Mouse (Mus musculus): ENCODE data around the gene Hcn2. TPM values are rescaled to one million over a fixed set of nuclear protein-coding genes. Genes with fewer than 3 reads are reported as not detected.
"Not testable (repeated sequence)": the region's sequence is repeated elsewhere in the genome, so short reads cannot be mapped to it uniquely, and the experiment has no call there.

Hcn2 gene
- polyA plus RNA-seq, 2 experiments, result 0.09 TPM; not detected in 1

DNA sequence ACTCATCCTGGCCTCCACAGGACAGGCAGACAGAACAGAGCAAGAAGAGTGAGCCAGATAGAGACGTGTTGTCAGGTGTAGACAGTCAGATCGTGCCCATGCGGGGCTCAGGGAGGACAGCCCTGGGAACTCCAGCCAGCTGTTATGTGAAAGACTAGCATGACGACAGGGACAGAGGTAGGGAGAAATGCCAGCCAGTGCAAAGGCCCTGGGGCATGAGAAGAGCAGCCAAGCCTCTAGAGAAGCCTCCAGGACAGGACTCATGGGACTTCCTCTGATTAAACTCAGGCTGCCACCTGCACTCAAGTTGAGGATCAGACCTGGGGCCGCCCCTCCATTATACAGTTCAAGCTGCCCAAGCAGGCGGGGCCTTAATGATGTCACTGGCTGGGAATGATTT, 32.1 kb downstream of the Hcn2 start:
- H3K27me3 ChIP-seq (ENCODE audit: control insufficient read depth, insufficient read depth, low read length), result no peaks in the 10 kb centered on the region
- H3K4me3 ChIP-seq (ENCODE audit: insufficient read depth in 1 of 2, low read depth in 2 of 2, low read length in 2 of 2), result no peak overlapping the region
- TF ChIP-seq CTCF (IDR thresholded peaks at IDR 0.05; ENCODE audit: low read depth) (no peak), EP300 (IDR thresholded peaks at IDR 0.05; ENCODE audit: low read depth) (no peak)
- H3K4me1 ChIP-seq (replicated peaks; ENCODE audit: control insufficient read depth in 2 of 2, insufficient read depth in 2 of 2, low read length in 1 of 2), result peaks cover 11 to 12% of the 10 kb centered on the region in 2 experiments
- no peak overlapping the region for H3K27ac ChIP-seq
- no peak overlapping the region for H3K4me2 ChIP-seq (ENCODE audit: low read depth)
- ATAC-seq (ENCODE audit: insufficient read depth) (no peak), DNase-seq (ENCODE audit: low read depth in 3 of 3, low spot score in 3 of 3) (no peak)
- 70% methylated on average over 6 of the region's 6 CpGs for WGBS (ENCODE audit: insufficient replicate concordance)
- no peak overlapping the region for H3K9ac ChIP-seq (replicated peaks)
- no peaks in the 10 kb centered on the region for H3K36me3 ChIP-seq (replicated peaks; ENCODE audit: control insufficient read depth, insufficient read depth, low read depth)
- H3K9me3 ChIP-seq (ENCODE audit: control insufficient read depth, low read length), result no peaks in the 10 kb centered on the region

DNA sequence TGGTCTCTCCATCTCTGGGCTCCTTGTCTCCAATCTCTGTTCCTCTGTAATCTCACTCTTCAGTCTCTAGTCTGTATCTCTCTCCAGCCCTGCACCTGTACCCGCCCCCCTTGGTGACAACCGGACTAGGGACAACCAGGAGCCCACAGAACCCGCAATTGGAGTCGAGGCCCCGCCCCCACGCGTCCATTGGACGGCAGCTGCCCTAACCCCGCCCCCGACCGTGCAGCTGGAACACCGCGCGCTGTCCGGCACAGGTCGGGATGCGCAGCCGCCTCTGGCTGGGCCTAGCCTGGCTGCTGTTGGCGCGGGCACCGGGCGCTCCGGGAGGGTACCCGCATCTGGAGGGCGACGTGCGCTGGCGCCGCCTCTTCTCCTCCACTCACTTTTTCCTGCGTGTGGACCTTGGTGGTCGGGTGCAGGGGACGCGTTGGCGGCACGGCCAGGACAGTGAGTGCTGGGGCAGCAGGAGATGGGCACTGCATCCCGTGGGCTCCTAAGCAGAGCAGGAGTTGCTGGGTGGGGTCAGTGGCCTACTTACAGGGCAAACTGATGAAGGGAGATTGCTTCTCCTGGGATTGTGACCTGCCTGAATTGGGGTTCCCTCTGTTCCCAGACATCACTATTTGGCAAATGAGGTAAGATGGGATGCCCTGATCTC, 38.6 kb downstream of the Hcn2 start, which contains the start of gene Fgf22:
Gene Fgf22 (plus strand): TSS at position 221 of the 661 bp plus-strand sequence.
- Histone ChIP-seq H3K4me2 (ENCODE audit: low read depth) (peak within 1 kb of the TSS; percentile 35), H3K4me1 (replicated peaks; ENCODE audit: control insufficient read depth in 2 of 2, insufficient read depth in 2 of 2, low read length in 1 of 2) (peaks cover 0 to 2% of the 10 kb centered on the region in 2 experiments; a peak in 1 of 4 replicates), H3K9ac (replicated peaks) (no peak within 1 kb of the TSS), H3K4me3 (ENCODE audit: insufficient read depth in 1 of 2, low read depth in 2 of 2, low read length in 2 of 2) (no peak within 1 kb of the TSS), H3K27ac (no peak within 1 kb of the TSS), H3K36me3 (replicated peaks; ENCODE audit: control insufficient read depth, insufficient read depth, low read depth) (peaks cover 11% of the 10 kb centered on the region), H3K9me3 (ENCODE audit: control insufficient read depth, low read length) (no peaks in the 10 kb centered on the region), H3K27me3 (ENCODE audit: control insufficient read depth, insufficient read depth, low read length) (no peaks in the 10 kb centered on the region)
- ATAC-seq (ENCODE audit: insufficient read depth), result peak; percentile 77
- WGBS (ENCODE audit: insufficient replicate concordance), result 5% methylated on average over 36 of the region's 36 CpGs
- DNase-seq (ENCODE audit: low read depth in 3 of 3, low spot score in 3 of 3), result peak in 2 of 3 experiments; percentile 36 to 43
- TF ChIP-seq CTCF (IDR thresholded peaks at IDR 0.05; ENCODE audit: low read depth), result no peak
- no peak for TF ChIP-seq EP300 (IDR thresholded peaks at IDR 0.05; ENCODE audit: low read depth)

DNA sequence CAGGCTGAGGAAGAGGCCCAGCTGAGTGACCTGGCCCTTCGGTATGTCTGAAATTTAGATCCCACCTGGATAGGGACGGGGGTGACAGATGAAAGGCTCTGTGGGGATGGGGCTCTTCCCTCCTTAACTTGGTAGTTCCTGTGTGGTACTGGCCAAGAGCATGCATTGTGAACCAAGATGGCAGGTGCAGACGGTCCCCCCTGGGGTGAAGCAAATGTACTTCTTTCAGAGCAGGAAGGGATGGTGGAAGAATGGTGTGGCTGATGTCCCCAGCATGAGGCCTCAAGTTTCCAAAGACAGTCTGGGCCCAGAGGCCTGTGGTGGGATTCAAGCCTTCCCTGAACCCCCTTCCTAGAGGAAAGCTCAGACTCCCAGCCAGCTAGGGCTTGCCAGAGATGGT, 39.4 kb downstream of the Hcn2 start:
- no peak for DNase-seq (ENCODE audit: low read depth in 3 of 3, low spot score in 3 of 3)
- TF ChIP-seq CTCF (IDR thresholded peaks at IDR 0.05; ENCODE audit: low read depth) (no peak), EP300 (IDR thresholded peaks at IDR 0.05; ENCODE audit: low read depth) (no peak)
- no peak for ATAC-seq (ENCODE audit: insufficient read depth)
- H3K27me3 ChIP-seq (ENCODE audit: control insufficient read depth, insufficient read depth, low read length), result no peaks in the 10 kb centered on the region
- H3K4me2 ChIP-seq (ENCODE audit: low read depth), result no peak overlapping the region
- H3K36me3 ChIP-seq (replicated peaks; ENCODE audit: control insufficient read depth, insufficient read depth, low read depth), result peaks cover 17% of the 10 kb centered on the region
- 70% methylated on average over 3 of the region's 3 CpGs for WGBS (ENCODE audit: insufficient replicate concordance)
- no peak overlapping the region for H3K4me3 ChIP-seq (ENCODE audit: insufficient read depth in 1 of 2, low read depth in 2 of 2, low read length in 2 of 2)
- no peak overlapping the region for H3K27ac ChIP-seq
- H3K4me1 ChIP-seq (replicated peaks; ENCODE audit: control insufficient read depth in 2 of 2, insufficient read depth in 2 of 2, low read length in 1 of 2), result peaks cover 0 to 2% of the 10 kb centered on the region in 2 experiments; a peak in 1 of 4 replicates
- H3K9me3 ChIP-seq (ENCODE audit: control insufficient read depth, low read length), result no peaks in the 10 kb centered on the region
- no peak overlapping the region for H3K9ac ChIP-seq (replicated peaks)

DNA sequence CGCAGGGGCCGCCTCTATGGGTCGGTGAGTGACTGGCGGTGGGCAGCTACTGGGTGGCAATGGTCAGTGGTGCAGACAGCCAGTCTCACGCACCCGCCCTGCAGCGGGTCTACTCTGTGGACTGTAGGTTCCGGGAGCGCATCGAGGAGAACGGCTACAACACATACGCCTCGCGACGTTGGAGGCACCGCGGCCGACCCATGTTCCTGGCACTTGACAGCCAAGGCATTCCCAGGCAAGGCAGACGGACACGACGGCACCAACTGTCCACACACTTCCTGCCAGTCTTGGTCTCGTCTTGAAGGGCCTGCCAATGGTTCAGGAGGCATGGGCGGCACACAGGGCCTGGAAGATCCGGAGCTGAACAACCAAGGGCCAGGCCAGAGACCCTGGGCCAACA, 40.2 kb downstream of the Hcn2 start:
- WGBS (ENCODE audit: insufficient replicate concordance), result 82% methylated on average over 24 of the region's 24 CpGs
- peaks cover 25% of the 10 kb centered on the region for H3K36me3 ChIP-seq (replicated peaks; ENCODE audit: control insufficient read depth, insufficient read depth, low read depth)

DNA sequence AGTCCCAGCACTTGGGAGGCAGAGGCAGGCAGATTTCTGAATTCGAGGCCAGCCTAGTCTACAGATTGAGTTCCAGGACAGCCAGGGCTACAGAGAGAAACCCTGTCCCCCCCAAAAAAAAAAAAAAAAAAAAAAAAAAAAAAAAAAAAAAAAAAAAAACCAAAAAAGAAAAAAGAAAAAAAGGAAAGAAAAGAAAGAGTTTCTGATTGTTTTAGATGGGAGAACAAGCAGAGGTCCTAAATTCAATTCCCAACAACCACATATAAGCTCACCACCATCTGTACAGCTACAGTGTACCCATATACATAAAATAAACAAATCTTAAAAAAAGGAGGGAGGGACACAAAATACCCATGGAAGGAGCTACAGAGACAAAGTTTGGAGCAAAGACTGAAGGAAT, 43.2 kb downstream of the Hcn2 start:
- not testable (repeated sequence) for H3K9me3 ChIP-seq (ENCODE audit: control insufficient read depth, low read length); H3K4me1 ChIP-seq (replicated peaks; ENCODE audit: control insufficient read depth in 2 of 2, insufficient read depth in 2 of 2, low read length in 1 of 2); H3K4me3 ChIP-seq (ENCODE audit: insufficient read depth in 1 of 2, low read depth in 2 of 2, low read length in 2 of 2); H3K9ac ChIP-seq (replicated peaks); DNase-seq (ENCODE audit: low read depth in 3 of 3, low spot score in 3 of 3); H3K27ac ChIP-seq; ATAC-seq (ENCODE audit: insufficient read depth); H3K4me2 ChIP-seq (ENCODE audit: low read depth); H3K27me3 ChIP-seq (ENCODE audit: control insufficient read depth, insufficient read depth, low read length)
- peaks cover 31% of the 10 kb centered on the region for H3K36me3 ChIP-seq (replicated peaks; ENCODE audit: control insufficient read depth, insufficient read depth, low read depth)
- 68% methylated on average over 1 of the region's 1 CpGs for WGBS (ENCODE audit: insufficient replicate concordance)

More for the DNA sequence above, 40.2 kb downstream of the Hcn2 start:
- no peak overlapping the region for H3K27ac ChIP-seq
- no peaks in the 10 kb centered on the region for H3K27me3 ChIP-seq (ENCODE audit: control insufficient read depth, insufficient read depth, low read length)
- no peak overlapping the region for H3K4me3 ChIP-seq (ENCODE audit: insufficient read depth in 1 of 2, low read depth in 2 of 2, low read length in 2 of 2)
- H3K4me1 ChIP-seq (replicated peaks; ENCODE audit: control insufficient read depth in 2 of 2, insufficient read depth in 2 of 2, low read length in 1 of 2), result peaks cover 0 to 2% of the 10 kb centered on the region in 2 experiments; a peak in 1 of 4 replicates
- H3K4me2 ChIP-seq (ENCODE audit: low read depth), result no peak overlapping the region
- no peak for ATAC-seq (ENCODE audit: insufficient read depth)
- DNase-seq (ENCODE audit: low read depth in 3 of 3, low spot score in 3 of 3), result no peak
- no peaks in the 10 kb centered on the region for H3K9me3 ChIP-seq (ENCODE audit: control insufficient read depth, low read length)
- TF ChIP-seq CTCF (IDR thresholded peaks at IDR 0.05; ENCODE audit: low read depth) (no peak), EP300 (IDR thresholded peaks at IDR 0.05; ENCODE audit: low read depth) (no peak)
- H3K9ac ChIP-seq (replicated peaks), result no peak overlapping the region
